Mouse (Mus musculus): ENCODE measurements around the gene Copg2. TPM values are rescaled to one million over a fixed set of nuclear protein-coding genes. Genes with fewer than 3 reads are reported as not detected.

The Copg2 gene
- polyA plus RNA-seq (2014; fragmentation: Nextera tagmentation; extraction: Ambion mirVana) = 35.5 and 48.9 TPM in 2 replicates

DNA sequence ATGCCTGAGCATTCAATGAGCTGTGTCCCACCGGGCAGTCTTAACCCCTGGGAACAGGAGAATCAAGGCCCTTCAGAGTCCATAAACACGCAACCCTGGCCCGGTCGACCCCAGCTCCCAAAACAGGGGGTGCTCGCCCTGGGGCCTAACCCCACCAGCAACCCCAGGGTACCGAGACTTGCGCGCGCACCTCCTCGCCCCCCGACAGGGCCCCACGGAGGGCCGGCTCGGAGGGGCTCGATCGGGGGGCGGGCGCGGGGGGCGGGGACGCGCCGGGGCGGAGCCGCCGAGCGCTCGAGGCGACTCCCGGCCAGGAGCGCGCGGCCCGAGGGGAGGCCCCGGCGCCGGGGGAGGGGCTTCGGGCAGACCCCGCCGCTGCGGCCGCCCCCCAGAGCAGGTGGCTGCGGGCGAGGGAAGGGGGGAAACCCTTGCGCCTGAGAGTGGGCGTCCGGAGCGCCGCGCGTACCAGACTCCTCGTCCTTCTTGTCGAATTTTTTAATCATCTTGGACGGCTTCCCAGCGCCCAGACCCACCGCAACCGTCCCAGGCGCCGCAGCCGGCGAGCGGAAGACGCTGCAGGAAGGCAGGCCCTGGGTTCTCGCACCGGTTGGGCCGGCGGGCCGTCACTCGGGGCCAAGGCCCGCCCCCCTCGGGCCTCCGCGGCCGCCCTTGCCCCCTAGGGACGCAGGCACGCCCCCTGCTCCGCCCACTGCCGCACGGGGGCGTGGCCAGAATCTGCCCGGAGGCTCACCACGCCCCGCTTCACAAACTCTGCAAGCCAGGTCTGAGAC is at the start of gene Copg2:
Gene Copg2 (minus strand): TSS at position 600 of the 791 bp plus-strand sequence.
- under 1% methylated on average over 57 of the region's 83 CpGs for WGBS
- peak within 1 kb of the TSS; percentile 95 for H3K27ac ChIP-seq (ENCODE audit: low read depth, low read length)
- peak; percentile 98 for ATAC-seq (ENCODE audit: low read depth)
- H3K36me3 ChIP-seq (ENCODE audit: control insufficient read depth, insufficient read depth, low read length) = no peaks in the 10 kb centered on the region
- no peaks in the 10 kb centered on the region for H3K27me3 ChIP-seq (ENCODE audit: control insufficient read depth, insufficient read depth, low read length)
- peak within 1 kb of the TSS; percentile 51 for H3K4me2 ChIP-seq (ENCODE audit: low read depth, low read length)
- peak within 1 kb of the TSS; percentile 84 for H3K9ac ChIP-seq (replicated peaks; ENCODE audit: low read depth, low read length)
- H3K4me1 ChIP-seq (ENCODE audit: control insufficient read depth, insufficient read depth, low read length) = no peaks in the 10 kb centered on the region; the same call in 1 of the 2 replicates
- H3K9me3 ChIP-seq (ENCODE audit: control insufficient read depth, low read length) = no peaks in the 10 kb centered on the region
- H3K4me3 ChIP-seq (ENCODE audit: low read depth, low read length) = peak within 1 kb of the TSS; percentile 73

GRCm38 (mm10) chr6:30939264-30939663 is 42.7 kb upstream of the Copg2 start:
- no peak for ATAC-seq (ENCODE audit: low read depth)
- H3K4me2 ChIP-seq (ENCODE audit: low read depth, low read length) = no peak overlapping the region
- 47% methylated on average over 5 of the region's 5 CpGs for WGBS
- H3K27ac ChIP-seq (ENCODE audit: low read depth, low read length) = no peak overlapping the region
- no peak overlapping the region for H3K9ac ChIP-seq (replicated peaks; ENCODE audit: low read depth, low read length)
- H3K27me3 ChIP-seq (ENCODE audit: control insufficient read depth, insufficient read depth, low read length) = no peaks in the 10 kb centered on the region
- H3K9me3 ChIP-seq (ENCODE audit: control insufficient read depth, low read length) = no peaks in the 10 kb centered on the region
- H3K4me1 ChIP-seq (ENCODE audit: control insufficient read depth, insufficient read depth, low read length) = no peaks in the 10 kb centered on the region
- H3K36me3 ChIP-seq (ENCODE audit: control insufficient read depth, insufficient read depth, low read length) = no peaks in the 10 kb centered on the region
- H3K4me3 ChIP-seq (ENCODE audit: low read depth, low read length) = no peak overlapping the region

- H3K4me3 ChIP-seq (ENCODE audit: low read depth, low read length) = no peak overlapping the region
- 50% methylated on average over 2 of the region's 2 CpGs for WGBS
Measured at GRCm38 (mm10) chr6:30922821-30923220, 26.2 kb upstream of the Copg2 start.

GRCm38 (mm10) chr6:30921826-30922225 is 25.2 kb upstream of the Copg2 start:
- no peak for ATAC-seq (ENCODE audit: low read depth)
- H3K9ac ChIP-seq (replicated peaks; ENCODE audit: low read depth, low read length) = no peak overlapping the region
- no peaks in the 10 kb centered on the region for H3K9me3 ChIP-seq (ENCODE audit: control insufficient read depth, low read length)
- no peaks in the 10 kb centered on the region for H3K27me3 ChIP-seq (ENCODE audit: control insufficient read depth, insufficient read depth, low read length)
- WGBS = 74% methylated on average over 10 of the region's 11 CpGs
- no peak overlapping the region for H3K4me3 ChIP-seq (ENCODE audit: low read depth, low read length)
- no peaks in the 10 kb centered on the region for H3K36me3 ChIP-seq (ENCODE audit: control insufficient read depth, insufficient read depth, low read length)
- no peak overlapping the region for H3K4me2 ChIP-seq (ENCODE audit: low read depth, low read length)
- no peak overlapping the region for H3K27ac ChIP-seq (ENCODE audit: low read depth, low read length)
- no peaks in the 10 kb centered on the region for H3K4me1 ChIP-seq (ENCODE audit: control insufficient read depth, insufficient read depth, low read length)

More at GRCm38 (mm10) chr6:30922821-30923220, 26.2 kb upstream of the Copg2 start:
- H3K4me1 ChIP-seq (ENCODE audit: control insufficient read depth, insufficient read depth, low read length) = no peaks in the 10 kb centered on the region
- no peaks in the 10 kb centered on the region for H3K9me3 ChIP-seq (ENCODE audit: control insufficient read depth, low read length)
- no peak overlapping the region for H3K27ac ChIP-seq (ENCODE audit: low read depth, low read length)
- H3K27me3 ChIP-seq (ENCODE audit: control insufficient read depth, insufficient read depth, low read length) = no peaks in the 10 kb centered on the region
- H3K9ac ChIP-seq (replicated peaks; ENCODE audit: low read depth, low read length) = no peak overlapping the region
- ATAC-seq (ENCODE audit: low read depth) = no peak
- no peaks in the 10 kb centered on the region for H3K36me3 ChIP-seq (ENCODE audit: control insufficient read depth, insufficient read depth, low read length)
- H3K4me2 ChIP-seq (ENCODE audit: low read depth, low read length) = no peak overlapping the region

DNA sequence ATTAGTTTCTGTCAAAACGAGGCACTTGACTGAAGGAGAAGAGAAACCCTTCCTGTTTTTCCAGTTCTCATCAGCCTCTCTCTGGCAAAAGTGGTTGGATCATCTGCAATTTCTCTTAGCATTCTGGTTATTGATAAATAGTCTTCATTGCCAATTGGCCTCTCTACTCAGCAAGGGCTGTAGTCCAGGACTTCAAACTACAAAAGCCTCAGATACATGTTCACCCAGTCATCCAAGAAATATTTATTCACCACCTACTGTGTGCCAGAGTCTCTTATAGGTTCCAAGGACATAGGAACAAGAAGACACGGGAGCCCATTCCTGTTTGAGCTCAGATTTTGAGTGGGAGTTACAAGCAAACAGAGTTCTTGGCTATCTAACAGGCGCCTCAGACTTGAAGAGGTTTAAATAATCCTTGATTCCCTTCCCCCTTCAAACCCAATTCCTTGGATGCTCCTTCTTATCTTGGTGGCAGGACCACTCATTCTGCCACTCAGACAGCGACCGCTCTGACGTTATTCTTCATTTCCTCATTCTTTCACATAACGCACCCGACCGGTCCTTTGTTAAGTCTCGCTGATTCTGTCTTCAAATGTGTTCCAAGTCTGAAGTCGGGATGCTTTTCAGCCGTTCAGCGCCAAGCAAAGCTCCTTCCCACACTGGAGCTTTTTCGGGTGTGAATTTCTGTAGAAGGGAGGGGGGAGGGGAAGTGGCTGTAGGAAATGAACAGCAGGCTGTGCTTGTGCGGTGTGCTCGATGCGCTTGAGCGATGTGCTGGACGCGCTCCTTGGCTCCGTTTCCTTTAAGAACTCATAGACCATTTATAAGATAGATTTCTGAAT is 24.5 kb upstream of the Copg2 start:
- H3K27me3 ChIP-seq (ENCODE audit: control insufficient read depth, insufficient read depth, low read length) = no peaks in the 10 kb centered on the region
- no peak overlapping the region for H3K9ac ChIP-seq (replicated peaks; ENCODE audit: low read depth, low read length)
- 54% methylated on average over 21 of the region's 21 CpGs for WGBS
- H3K9me3 ChIP-seq (ENCODE audit: control insufficient read depth, low read length) = no peaks in the 10 kb centered on the region
- no peak overlapping the region; the same call in 1 of the 2 replicates for H3K4me3 ChIP-seq (ENCODE audit: low read depth, low read length)
- H3K36me3 ChIP-seq (ENCODE audit: control insufficient read depth, insufficient read depth, low read length) = no peaks in the 10 kb centered on the region
- H3K4me2 ChIP-seq (ENCODE audit: low read depth, low read length) = peak overlapping the region; percentile 23; the same call in 1 of the 2 replicates
- H3K27ac ChIP-seq (ENCODE audit: low read depth, low read length) = no peak overlapping the region
- H3K4me1 ChIP-seq (ENCODE audit: control insufficient read depth, insufficient read depth, low read length) = no peaks in the 10 kb centered on the region
- ATAC-seq (ENCODE audit: low read depth) = no peak

- no peak within 1 kb of the TSS for H3K27ac ChIP-seq (ENCODE audit: low read depth, low read length)
- no peaks in the 10 kb centered on the region for H3K27me3 ChIP-seq (ENCODE audit: control insufficient read depth, insufficient read depth, low read length)
- no peaks in the 10 kb centered on the region for H3K4me1 ChIP-seq (ENCODE audit: control insufficient read depth, insufficient read depth, low read length)
- no peak within 1 kb of the TSS for H3K4me3 ChIP-seq (ENCODE audit: low read depth, low read length)
- no peaks in the 10 kb centered on the region for H3K36me3 ChIP-seq (ENCODE audit: control insufficient read depth, insufficient read depth, low read length)
- WGBS = 98% methylated on average over 2 of the region's 2 CpGs
- no peak for ATAC-seq (ENCODE audit: low read depth)
- H3K4me2 ChIP-seq (ENCODE audit: low read depth, low read length) = no peak within 1 kb of the TSS
- no peaks in the 10 kb centered on the region for H3K9me3 ChIP-seq (ENCODE audit: control insufficient read depth, low read length)
- no peak within 1 kb of the TSS for H3K9ac ChIP-seq (replicated peaks; ENCODE audit: low read depth, low read length)
Measured at GRCm38 (mm10) chr6:30915473-30915872, 18.9 kb upstream of the Copg2 start, which contains the start of gene Tsga13. TSS of gene Tsga13 (minus strand) at chr6:30915573.

DNA sequence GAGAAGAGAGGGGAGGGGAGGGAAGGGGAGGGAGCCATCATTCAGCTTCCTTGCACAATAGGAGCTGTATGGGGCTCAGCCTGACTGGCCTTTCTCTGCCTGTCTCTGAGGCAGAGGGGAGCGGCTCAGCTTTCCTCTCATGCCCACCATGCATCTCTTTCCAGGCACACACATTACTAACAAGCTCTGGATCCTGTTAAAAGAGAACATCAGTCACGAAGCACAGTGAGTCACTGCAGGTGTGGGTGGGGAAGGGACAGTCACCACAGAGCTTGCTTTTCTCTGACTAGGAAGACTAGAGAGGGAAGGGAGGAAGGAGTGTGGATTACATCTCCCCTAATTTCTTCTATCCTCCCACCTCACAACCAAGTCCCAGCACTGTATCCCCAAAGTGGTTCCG is 11.4 kb upstream of the Copg2 start:
- H3K4me2 ChIP-seq (ENCODE audit: low read depth, low read length) = no peak overlapping the region
- 43% methylated on average over 3 of the region's 3 CpGs for WGBS
- no peak overlapping the region for H3K4me3 ChIP-seq (ENCODE audit: low read depth, low read length)
- H3K36me3 ChIP-seq (ENCODE audit: control insufficient read depth, insufficient read depth, low read length) = no peaks in the 10 kb centered on the region
- no peaks in the 10 kb centered on the region for H3K9me3 ChIP-seq (ENCODE audit: control insufficient read depth, low read length)
- H3K27me3 ChIP-seq (ENCODE audit: control insufficient read depth, insufficient read depth, low read length) = no peaks in the 10 kb centered on the region
- no peak overlapping the region for H3K9ac ChIP-seq (replicated peaks; ENCODE audit: low read depth, low read length)
- no peak for ATAC-seq (ENCODE audit: low read depth)
- H3K27ac ChIP-seq (ENCODE audit: low read depth, low read length) = no peak overlapping the region
- no peaks in the 10 kb centered on the region for H3K4me1 ChIP-seq (ENCODE audit: control insufficient read depth, insufficient read depth, low read length)

DNA sequence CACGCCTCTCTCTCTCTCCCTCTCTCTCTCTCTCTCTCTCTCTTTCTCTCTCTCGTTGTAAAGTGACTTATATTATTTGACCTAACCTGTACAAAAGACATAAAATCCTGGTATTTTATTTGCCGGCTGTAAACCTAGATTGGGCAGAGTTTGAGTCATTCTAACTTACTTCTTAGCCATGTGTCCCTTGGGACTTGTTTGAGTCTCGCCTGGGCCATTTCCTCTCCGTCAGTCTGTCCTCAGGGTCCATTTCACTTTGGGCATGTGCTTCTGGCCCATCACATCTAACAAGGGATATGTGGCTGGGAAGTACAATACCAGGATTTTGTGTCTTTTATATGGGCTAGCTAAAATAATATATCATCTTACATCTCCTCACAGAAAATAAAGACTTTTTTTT is 8.3 kb upstream of the Copg2 start:
- no peaks in the 10 kb centered on the region for H3K9me3 ChIP-seq (ENCODE audit: control insufficient read depth, low read length)
- no peak overlapping the region for H3K9ac ChIP-seq (replicated peaks; ENCODE audit: low read depth, low read length)
- H3K4me1 ChIP-seq (ENCODE audit: control insufficient read depth, insufficient read depth, low read length) = no peaks in the 10 kb centered on the region
- ATAC-seq (ENCODE audit: low read depth) = no peak
- no peaks in the 10 kb centered on the region for H3K36me3 ChIP-seq (ENCODE audit: control insufficient read depth, insufficient read depth, low read length)
- WGBS = 62% methylated on average over 5 of the region's 5 CpGs
- no peak overlapping the region for H3K4me2 ChIP-seq (ENCODE audit: low read depth, low read length)
- H3K27me3 ChIP-seq (ENCODE audit: control insufficient read depth, insufficient read depth, low read length) = no peaks in the 10 kb centered on the region
- no peak overlapping the region for H3K4me3 ChIP-seq (ENCODE audit: low read depth, low read length)
- H3K27ac ChIP-seq (ENCODE audit: low read depth, low read length) = no peak overlapping the region

- no peak overlapping the region for H3K4me3 ChIP-seq (ENCODE audit: low read depth, low read length)
- no peak overlapping the region for H3K4me2 ChIP-seq (ENCODE audit: low read depth, low read length)
- 42% methylated on average over 3 of the region's 3 CpGs for WGBS
- H3K9ac ChIP-seq (replicated peaks; ENCODE audit: low read depth, low read length) = no peak overlapping the region
- no peak for ATAC-seq (ENCODE audit: low read depth)
- H3K27me3 ChIP-seq (ENCODE audit: control insufficient read depth, insufficient read depth, low read length) = no peaks in the 10 kb centered on the region
- H3K36me3 ChIP-seq (ENCODE audit: control insufficient read depth, insufficient read depth, low read length) = no peaks in the 10 kb centered on the region
- H3K27ac ChIP-seq (ENCODE audit: low read depth, low read length) = no peak overlapping the region
- no peaks in the 10 kb centered on the region for H3K9me3 ChIP-seq (ENCODE audit: control insufficient read depth, low read length)
- H3K4me1 ChIP-seq (ENCODE audit: control insufficient read depth, insufficient read depth, low read length) = no peaks in the 10 kb centered on the region
Measured at GRCm38 (mm10) chr6:30904033-30904432, 7.4 kb upstream of the Copg2 start.

All from neural tube, embryonic 14.5 days (tissue).